Mouse (Mus musculus) embryo, embryonic 10.5 days (tissue): ENCODE results near the gene Clasrp.
"Not testable (repeated sequence)": the region's sequence is repeated elsewhere in the genome, so short reads cannot be mapped to it uniquely, and the experiment has no call there.

Source experiments
- DNase-seq: peaks from one replicate; pipeline ENCODE4 v3.0.0-alpha.2; 2015; ENCODE audit warnings: low spot score

Gene Clasrp

GRCm38 (mm10) chr7:19609641-19610332 lies 5.5 kb upstream of the Clasrp start:
- DNase-seq: no peak

- no peak for DNase-seq
These were observed 3.0 kb upstream of the Clasrp start for GRCm38 (mm10) chr7:19607291-19607690.

GRCm38 (mm10) chr7:19604606-19605214 lies 424 bp upstream of the Clasrp start:
- DNase-seq: not testable (repeated sequence)

GRCm38 (mm10) chr7:19603055-19603454 lies 1.2 kb downstream of the Clasrp start:
- no peak for DNase-seq

GRCm38 (mm10) chr7:19600562-19600961 lies 3.7 kb downstream of the Clasrp start:
- DNase-seq: no peak

- DNase-seq: no peak
These were observed 11.1 kb downstream of the Clasrp start for GRCm38 (mm10) chr7:19593061-19593730.

GRCm38 (mm10) chr7:19589917-19590316 lies 14.4 kb downstream of the Clasrp start:
- peak; percentile 89 for DNase-seq

- DNase-seq: peak; percentile 68
These were observed 15.1 kb downstream of the Clasrp start for GRCm38 (mm10) chr7:19589207-19589606.

GRCm38 (mm10) chr7:19586269-19586668 lies 18.0 kb downstream of the Clasrp start:
- no peak for DNase-seq

- DNase-seq: no peak
These were observed 23.7 kb downstream of the Clasrp start for GRCm38 (mm10) chr7:19580634-19581033.

- DNase-seq: no peak
These were observed 24.5 kb downstream of the Clasrp start for GRCm38 (mm10) chr7:19579751-19580150.

GRCm38 (mm10) chr7:19578436-19578835 lies 25.9 kb downstream of the Clasrp start:
- DNase-seq: no peak

GRCm38 (mm10) chr7:19577877-19578414 lies 26.3 kb downstream of the Clasrp start:
- DNase-seq: no peak

- peak; percentile 48 for DNase-seq
These were observed 27.0 kb downstream of the Clasrp start, which contains the start of the genes Zfp296 and Gemin7 for GRCm38 (mm10) chr7:19577141-19577852. Gene Zfp296, plus strand, starts transcription at chr7:19577287. Gene Gemin7, minus strand, starts transcription at chr7:19577595.

- DNase-seq: no peak
These were observed 28.7 kb downstream of the Clasrp start for GRCm38 (mm10) chr7:19575559-19575958.

- DNase-seq: no peak
These were observed 30.5 kb downstream of the Clasrp start for GRCm38 (mm10) chr7:19573776-19574140.

GRCm38 (mm10) chr7:19572926-19573775 lies 31.1 kb downstream of the Clasrp start:
- peak; percentile 85 for DNase-seq

- no peak for DNase-seq
These were observed 34.6 kb downstream of the Clasrp start for GRCm38 (mm10) chr7:19569647-19570046.

- no peak for DNase-seq
These were observed 36.9 kb downstream of the Clasrp start for GRCm38 (mm10) chr7:19567426-19567825.

GRCm38 (mm10) chr7:19565803-19566202 lies 38.5 kb downstream of the Clasrp start:
- no peak for DNase-seq

GRCm38 (mm10) chr7:19564455-19564854 lies 39.8 kb downstream of the Clasrp start:
- DNase-seq: no peak
